Mouse (Mus musculus): ENCODE results near the gene Rtel1. TPM values are rescaled to one million over a fixed set of nuclear protein-coding genes. Genes with fewer than 3 reads are reported as not detected.

Gene Rtel1
- polyA plus RNA-seq (2014; fragmentation: Nextera tagmentation; extraction: Ambion mirVana), result 37.0 and 40.7 TPM in 2 replicates

GRCm38 (mm10) chr2:181319248-181320102, at the start of gene Rtel1:
Gene Rtel1 (plus strand): TSS chr2:181319739.
- H3K27ac ChIP-seq (ENCODE audit: low read depth, low read length), result peak within 1 kb of the TSS; percentile 28; the same call in 1 of the 2 replicates
- no peaks in the 10 kb centered on the region for H3K9me3 ChIP-seq (replicated peaks; ENCODE audit: control insufficient read depth, low read length)
- H3K9ac ChIP-seq (ENCODE audit: low read length), result peak within 1 kb of the TSS; percentile 68
- DNase-seq (ENCODE audit: low spot score) (peak; percentile 93), ATAC-seq (peak; percentile 95)
- peaks cover 12% of the 10 kb centered on the region; the same call in 1 of the 2 replicates for H3K4me1 ChIP-seq (ENCODE audit: control insufficient read depth, insufficient read depth, low read length)
- peaks cover 4% of the 10 kb centered on the region; the same call in 1 of the 2 replicates for H3K27me3 ChIP-seq (replicated peaks; ENCODE audit: control insufficient read depth, insufficient read depth, low read length)
- peaks cover 24% of the 10 kb centered on the region for H3K36me3 ChIP-seq (ENCODE audit: control insufficient read depth, insufficient read depth, low read length)
- WGBS, result 6% methylated on average over 40 of the region's 40 CpGs
- peak within 1 kb of the TSS; percentile 70 for H3K4me2 ChIP-seq (ENCODE audit: low read length)
- H3K4me3 ChIP-seq (ENCODE audit: low read depth, low read length), result peak within 1 kb of the TSS; percentile 45

GRCm38 (mm10) chr2:181272092-181272491, 47.4 kb upstream of the Rtel1 start:
- H3K27ac ChIP-seq (ENCODE audit: low read depth, low read length), result no peak overlapping the region
- WGBS, result 97% methylated on average over 2 of the region's 2 CpGs
- H3K4me3 ChIP-seq (ENCODE audit: low read depth, low read length), result no peak overlapping the region
- no peak overlapping the region for H3K9ac ChIP-seq (ENCODE audit: low read length)
- H3K9me3 ChIP-seq (replicated peaks; ENCODE audit: control insufficient read depth, low read length), result no peaks in the 10 kb centered on the region
- no peaks in the 10 kb centered on the region for H3K27me3 ChIP-seq (replicated peaks; ENCODE audit: control insufficient read depth, insufficient read depth, low read length)
- peaks cover 71% of the 10 kb centered on the region for H3K36me3 ChIP-seq (ENCODE audit: control insufficient read depth, insufficient read depth, low read length)
- no peak for ATAC-seq
- DNase-seq (ENCODE audit: low spot score), result no peak
- no peak overlapping the region for H3K4me2 ChIP-seq (ENCODE audit: low read length)
- no peaks in the 10 kb centered on the region for H3K4me1 ChIP-seq (ENCODE audit: control insufficient read depth, insufficient read depth, low read length)

GRCm38 (mm10) chr2:181273829-181274228, 45.7 kb upstream of the Rtel1 start:
- H3K36me3 ChIP-seq (ENCODE audit: control insufficient read depth, insufficient read depth, low read length), result peaks cover 68% of the 10 kb centered on the region
- no peak for ATAC-seq
- WGBS, result 95% methylated on average over 1 of the region's 2 CpGs

GRCm38 (mm10) chr2:181274639-181275038, 44.9 kb upstream of the Rtel1 start:
- Histone ChIP-seq H3K9me3 (replicated peaks; ENCODE audit: control insufficient read depth, low read length) (no peaks in the 10 kb centered on the region), H3K27ac (ENCODE audit: low read depth, low read length) (no peak overlapping the region), H3K36me3 (ENCODE audit: control insufficient read depth, insufficient read depth, low read length) (peaks cover 62% of the 10 kb centered on the region), H3K9ac (ENCODE audit: low read length) (no peak overlapping the region), H3K27me3 (replicated peaks; ENCODE audit: control insufficient read depth, insufficient read depth, low read length) (no peaks in the 10 kb centered on the region), H3K4me1 (ENCODE audit: control insufficient read depth, insufficient read depth, low read length) (no peaks in the 10 kb centered on the region), H3K4me2 (ENCODE audit: low read length) (no peak overlapping the region), H3K4me3 (ENCODE audit: low read depth, low read length) (no peak overlapping the region)
- no peak for DNase-seq (ENCODE audit: low spot score)
- ATAC-seq, result no peak
- 85% methylated on average over 4 of the region's 4 CpGs for WGBS

More at GRCm38 (mm10) chr2:181273829-181274228, 45.7 kb upstream of the Rtel1 start:
- Histone ChIP-seq H3K4me2 (ENCODE audit: low read length) (no peak overlapping the region), H3K27ac (ENCODE audit: low read depth, low read length) (no peak overlapping the region), H3K27me3 (replicated peaks; ENCODE audit: control insufficient read depth, insufficient read depth, low read length) (no peaks in the 10 kb centered on the region), H3K9ac (ENCODE audit: low read length) (no peak overlapping the region), H3K9me3 (replicated peaks; ENCODE audit: control insufficient read depth, low read length) (no peaks in the 10 kb centered on the region), H3K4me1 (ENCODE audit: control insufficient read depth, insufficient read depth, low read length) (no peaks in the 10 kb centered on the region), H3K4me3 (ENCODE audit: low read depth, low read length) (no peak overlapping the region)
- no peak for DNase-seq (ENCODE audit: low spot score)

- Histone ChIP-seq H3K9me3 (replicated peaks; ENCODE audit: control insufficient read depth, low read length) (no peaks in the 10 kb centered on the region), H3K4me1 (ENCODE audit: control insufficient read depth, insufficient read depth, low read length) (no peaks in the 10 kb centered on the region), H3K27ac (ENCODE audit: low read depth, low read length) (no peak overlapping the region), H3K4me2 (ENCODE audit: low read length) (no peak overlapping the region), H3K4me3 (ENCODE audit: low read depth, low read length) (no peak overlapping the region), H3K9ac (ENCODE audit: low read length) (no peak overlapping the region), H3K36me3 (ENCODE audit: control insufficient read depth, insufficient read depth, low read length) (peaks cover 48% of the 10 kb centered on the region), H3K27me3 (replicated peaks; ENCODE audit: control insufficient read depth, insufficient read depth, low read length) (no peaks in the 10 kb centered on the region)
- WGBS, result 83% methylated on average over 1 of the region's 1 CpGs
- DNase-seq (ENCODE audit: low spot score) (no peak), ATAC-seq (no peak)
Measured at GRCm38 (mm10) chr2:181276766-181277165, 42.8 kb upstream of the Rtel1 start.

- Histone ChIP-seq H3K36me3 (ENCODE audit: control insufficient read depth, insufficient read depth, low read length) (peaks cover 45% of the 10 kb centered on the region), H3K4me2 (ENCODE audit: low read length) (no peak overlapping the region), H3K4me1 (ENCODE audit: control insufficient read depth, insufficient read depth, low read length) (no peaks in the 10 kb centered on the region), H3K27ac (ENCODE audit: low read depth, low read length) (no peak overlapping the region), H3K9me3 (replicated peaks; ENCODE audit: control insufficient read depth, low read length) (no peaks in the 10 kb centered on the region), H3K9ac (ENCODE audit: low read length) (no peak overlapping the region), H3K4me3 (ENCODE audit: low read depth, low read length) (no peak overlapping the region), H3K27me3 (replicated peaks; ENCODE audit: control insufficient read depth, insufficient read depth, low read length) (no peaks in the 10 kb centered on the region)
- 88% methylated on average over 3 of the region's 3 CpGs for WGBS
- DNase-seq (ENCODE audit: low spot score) (no peak), ATAC-seq (no peak)
Measured at GRCm38 (mm10) chr2:181277866-181278265, 41.7 kb upstream of the Rtel1 start.

- no peaks in the 10 kb centered on the region for H3K9me3 ChIP-seq (replicated peaks; ENCODE audit: control insufficient read depth, low read length)
- H3K36me3 ChIP-seq (ENCODE audit: control insufficient read depth, insufficient read depth, low read length), result peaks cover 36% of the 10 kb centered on the region
- no peak overlapping the region for H3K27ac ChIP-seq (ENCODE audit: low read depth, low read length)
- no peak overlapping the region for H3K4me3 ChIP-seq (ENCODE audit: low read depth, low read length)
- no peaks in the 10 kb centered on the region for H3K4me1 ChIP-seq (ENCODE audit: control insufficient read depth, insufficient read depth, low read length)
- WGBS, result 63% methylated on average over 1 of the region's 1 CpGs
- H3K27me3 ChIP-seq (replicated peaks; ENCODE audit: control insufficient read depth, insufficient read depth, low read length), result no peaks in the 10 kb centered on the region
- DNase-seq (ENCODE audit: low spot score) (peak; percentile 59), ATAC-seq (no peak)
- no peak overlapping the region for H3K4me2 ChIP-seq (ENCODE audit: low read length)
- H3K9ac ChIP-seq (ENCODE audit: low read length), result no peak overlapping the region
Measured at GRCm38 (mm10) chr2:181279968-181280367, 39.6 kb upstream of the Rtel1 start.

GRCm38 (mm10) chr2:181286629-181287337, 32.8 kb upstream of the Rtel1 start:
- Histone ChIP-seq H3K4me3 (ENCODE audit: low read depth, low read length) (peak overlapping the region; percentile 71), H3K4me1 (ENCODE audit: control insufficient read depth, insufficient read depth, low read length) (peaks cover 19% of the 10 kb centered on the region; the same call in 1 of the 2 replicates), H3K9ac (ENCODE audit: low read length) (peak overlapping the region; percentile 93), H3K36me3 (ENCODE audit: control insufficient read depth, insufficient read depth, low read length) (peaks cover 6% of the 10 kb centered on the region; the same call in 1 of the 2 replicates), H3K27me3 (replicated peaks; ENCODE audit: control insufficient read depth, insufficient read depth, low read length) (no peaks in the 10 kb centered on the region), H3K27ac (ENCODE audit: low read depth, low read length) (peak overlapping the region; percentile 96), H3K4me2 (ENCODE audit: low read length) (peak overlapping the region; percentile 62), H3K9me3 (replicated peaks; ENCODE audit: control insufficient read depth, low read length) (no peaks in the 10 kb centered on the region)
- DNase-seq (ENCODE audit: low spot score) (no peak), ATAC-seq (no peak)
- WGBS, result 56% methylated on average over 6 of the region's 6 CpGs

Measured in forebrain, embryonic 14.5 days (tissue).